Mouse (Mus musculus) cerebellum, postnatal 14 days (tissue): ENCODE measurements at regions not wholly inside any gene's neighbourhood (a gene's known extent, or its start where the extent isn't known, plus 50 kb on each side); places are given as distances from the start of the nearest gene placed in this dataset.
A peak's percentile ranks its signal among the peaks of the same experiment; 100 is the strongest.

Source experiments
- DNase-seq, 2 experiments: peaks; one replicate each; pipeline ENCODE4 v3.0.0; 2021; ENCODE audit warnings: mixed read lengths in 2 of 2

DNA sequence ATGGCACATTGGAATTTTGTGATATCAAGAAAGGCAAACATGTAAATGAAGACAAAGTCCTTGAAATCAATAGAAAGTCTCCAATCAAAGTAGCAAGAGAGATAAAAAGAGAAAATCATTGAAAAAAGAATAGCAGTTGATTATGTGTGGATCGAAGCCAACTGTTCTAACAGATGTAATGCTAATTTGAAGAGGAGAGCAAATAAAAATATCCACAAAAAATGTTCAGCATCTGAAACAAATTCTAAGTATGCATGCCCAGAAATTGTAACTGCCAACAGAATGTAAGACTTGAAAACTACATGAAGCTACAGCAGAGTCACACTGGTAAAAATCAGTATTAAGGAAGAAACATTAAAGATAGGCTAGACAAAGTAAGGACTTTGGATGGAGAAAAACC lies 587.2 kb upstream of the Galntl6 start:
- DNase-seq = no peak

DNA sequence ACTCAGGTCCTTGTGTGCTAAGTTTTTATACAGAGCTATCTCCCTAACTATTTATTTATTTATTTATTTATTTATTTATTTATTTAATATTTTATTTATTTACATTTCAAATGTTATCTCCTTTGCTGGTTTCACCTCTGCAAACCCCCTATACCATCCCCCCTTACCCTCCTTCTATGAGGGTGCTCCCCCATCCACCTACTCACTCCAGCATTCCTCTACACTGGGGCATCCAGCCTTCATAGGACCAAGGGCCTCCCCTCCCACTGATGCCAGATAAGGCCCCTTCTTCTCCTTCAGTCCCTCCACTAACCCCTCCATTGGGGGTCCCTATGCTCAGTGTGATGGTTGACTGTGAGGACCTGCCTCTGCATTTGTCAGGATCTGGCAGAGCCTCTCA lies 579.0 kb upstream of the Galntl6 start:
- no peak for DNase-seq

DNA sequence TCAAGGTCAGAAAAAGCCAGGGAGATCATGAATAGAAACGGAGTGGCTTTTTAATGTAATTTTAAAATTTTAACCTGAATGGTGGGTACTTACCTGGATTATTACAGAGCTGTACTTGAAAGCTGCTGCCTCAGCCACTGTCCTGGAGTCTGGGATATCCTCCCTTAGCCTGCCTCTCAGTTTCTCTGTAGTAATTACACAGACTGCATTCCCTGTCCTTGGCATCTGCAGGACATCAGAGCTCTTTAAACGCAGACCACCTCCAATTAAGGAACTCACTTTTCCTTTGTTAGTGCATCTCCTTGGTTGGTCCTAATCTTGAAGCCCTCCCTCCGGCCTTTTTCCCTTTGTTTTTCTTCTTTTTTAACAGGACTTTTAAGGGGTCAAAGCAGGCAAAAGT lies 565.8 kb upstream of the Galntl6 start:
- DNase-seq = no peak

DNA sequence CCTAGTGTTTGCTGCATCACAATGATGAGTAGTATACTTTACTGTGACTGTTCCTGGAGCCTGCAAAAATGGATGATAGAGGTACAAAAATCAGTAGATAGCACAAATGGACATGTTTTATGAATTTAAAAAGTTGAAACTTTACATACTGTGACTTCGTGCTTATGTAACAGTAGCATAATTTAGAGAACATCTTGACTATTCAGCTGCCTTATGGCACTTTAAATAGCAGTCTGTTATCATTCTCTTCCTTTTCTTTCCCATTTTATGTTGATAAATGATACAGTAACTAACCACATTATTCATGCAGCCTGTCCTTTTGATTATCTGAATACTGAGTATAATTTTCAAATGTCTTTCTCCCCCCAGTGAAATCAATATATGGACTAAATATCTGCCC lies 561.8 kb upstream of the Galntl6 start:
- DNase-seq = no peak

DNA sequence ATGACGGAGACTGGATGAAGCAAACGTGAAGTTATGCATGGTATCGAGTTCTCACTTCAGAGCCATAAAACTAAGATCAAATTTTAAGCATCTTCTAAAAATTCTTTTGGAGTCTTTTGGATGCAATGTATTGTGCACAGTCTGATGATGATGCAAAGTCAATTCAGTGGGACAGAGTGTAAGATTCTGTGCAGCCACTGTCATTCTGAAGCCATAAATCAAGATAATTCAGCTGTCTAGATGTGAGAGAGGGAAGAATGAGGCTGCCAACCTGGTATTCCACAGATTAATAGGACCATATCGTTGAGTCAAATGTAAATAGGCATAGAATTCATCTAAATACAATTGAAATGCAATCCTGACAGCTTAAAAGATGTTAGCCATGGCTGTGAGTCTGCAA lies 536.2 kb upstream of the Galntl6 start:
- DNase-seq = no peak

DNA sequence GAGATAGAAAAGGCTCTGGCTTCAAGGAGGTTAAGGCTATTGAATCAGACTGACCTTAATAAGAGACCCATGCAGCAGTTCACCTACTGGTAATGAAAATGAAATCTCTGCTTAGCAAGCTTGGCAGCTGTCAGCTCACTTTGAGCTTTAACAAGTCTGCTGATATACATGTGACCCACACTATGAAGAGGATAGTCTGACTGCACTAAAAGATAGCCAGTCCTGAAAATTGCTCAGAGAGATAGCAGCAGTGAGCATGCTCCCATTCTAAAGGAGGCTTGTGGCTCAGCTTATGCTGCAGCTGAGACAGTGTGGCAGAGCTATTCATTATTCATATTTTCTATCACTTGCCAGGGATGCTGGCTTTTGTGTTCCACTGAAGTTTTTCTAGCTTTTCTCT lies 491.2 kb upstream of the Galntl6 start:
- no peak for DNase-seq

DNA sequence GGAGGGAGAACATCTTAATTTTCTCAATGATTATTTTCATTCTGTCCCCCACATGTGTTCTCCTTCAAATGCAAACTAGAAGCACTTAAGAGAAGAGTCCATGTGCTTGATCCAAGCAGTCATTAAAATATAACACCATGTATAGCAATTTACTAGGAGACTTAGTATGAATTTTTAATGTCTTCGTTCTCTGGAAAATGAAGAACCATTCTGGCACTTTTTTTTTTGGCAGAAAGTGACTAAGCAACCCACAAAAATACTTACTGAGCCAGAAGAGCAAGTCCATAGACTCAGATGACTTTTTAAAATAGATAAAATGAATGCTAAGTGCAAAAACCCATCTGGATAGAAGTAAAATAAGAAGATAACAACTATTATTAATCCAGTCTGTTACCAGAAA lies 477.3 kb upstream of the Galntl6 start:
- DNase-seq = no peak

DNA sequence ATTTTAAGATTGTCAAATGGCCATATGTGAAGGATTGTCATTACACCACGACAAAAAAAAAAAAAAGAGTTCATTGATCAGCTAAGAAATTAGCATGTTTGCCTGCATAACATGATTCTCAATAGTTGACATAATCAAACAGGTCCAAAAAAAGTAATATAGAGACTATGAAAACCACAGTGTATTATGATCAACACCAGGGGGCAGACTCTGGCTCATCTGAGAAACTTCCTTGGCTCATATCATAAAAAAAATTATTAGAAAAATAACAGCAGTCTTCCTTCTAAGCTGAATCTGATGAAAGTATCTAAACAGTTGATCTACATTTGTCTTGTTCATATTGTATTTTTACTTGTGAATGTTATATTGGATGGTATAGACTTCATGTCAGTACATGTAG lies 472.3 kb upstream of the Galntl6 start:
- no peak for DNase-seq

DNA sequence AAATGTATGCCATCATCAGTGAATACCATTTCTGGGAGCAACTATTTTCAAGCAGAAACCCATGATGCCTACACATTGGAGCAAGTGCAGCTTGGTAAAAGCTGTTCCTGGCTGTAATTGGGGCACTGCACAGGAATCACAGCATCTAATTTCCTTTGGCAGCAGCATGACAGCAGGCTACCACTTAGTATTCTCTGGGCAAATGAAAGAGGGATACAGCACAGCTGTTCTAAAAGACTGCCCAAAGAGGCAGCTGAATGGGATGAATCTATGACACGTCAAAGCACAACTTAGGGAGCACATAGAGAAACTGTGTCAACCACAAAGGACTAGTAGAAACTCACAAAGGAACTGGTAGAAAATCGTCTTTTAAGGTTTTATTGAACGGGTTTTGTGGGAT lies 440.5 kb upstream of the Galntl6 start:
- peak; percentile 1 to 5 for DNase-seq

DNA sequence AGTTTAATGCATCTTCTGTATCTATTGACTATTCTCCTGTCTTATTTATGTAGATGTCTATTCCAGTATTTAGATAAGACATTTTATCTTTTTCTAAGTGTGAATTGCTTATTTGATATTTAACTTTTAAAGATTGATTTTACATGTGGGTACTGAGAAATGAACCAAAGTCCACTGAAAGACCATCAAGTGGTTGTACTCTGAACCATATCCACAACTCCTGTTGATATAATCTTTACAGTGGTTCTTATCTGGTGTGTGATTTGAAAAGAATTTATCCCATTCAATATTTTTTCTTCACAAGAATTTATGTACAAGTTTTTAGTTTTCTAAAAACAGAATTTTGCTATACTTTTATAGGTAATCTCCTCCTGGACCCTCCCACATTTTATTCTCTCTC lies 422.6 kb upstream of the Galntl6 start:
- no peak for DNase-seq
